Mouse (Mus musculus): Measurements from ENCODE around the gene Adgrl3. TPM values are rescaled to one million over a fixed set of nuclear protein-coding genes. Genes with fewer than 3 reads are reported as not detected.

Adgrl3 gene
- polyA plus RNA-seq, 1 experiment: 3.2 TPM

DNA sequence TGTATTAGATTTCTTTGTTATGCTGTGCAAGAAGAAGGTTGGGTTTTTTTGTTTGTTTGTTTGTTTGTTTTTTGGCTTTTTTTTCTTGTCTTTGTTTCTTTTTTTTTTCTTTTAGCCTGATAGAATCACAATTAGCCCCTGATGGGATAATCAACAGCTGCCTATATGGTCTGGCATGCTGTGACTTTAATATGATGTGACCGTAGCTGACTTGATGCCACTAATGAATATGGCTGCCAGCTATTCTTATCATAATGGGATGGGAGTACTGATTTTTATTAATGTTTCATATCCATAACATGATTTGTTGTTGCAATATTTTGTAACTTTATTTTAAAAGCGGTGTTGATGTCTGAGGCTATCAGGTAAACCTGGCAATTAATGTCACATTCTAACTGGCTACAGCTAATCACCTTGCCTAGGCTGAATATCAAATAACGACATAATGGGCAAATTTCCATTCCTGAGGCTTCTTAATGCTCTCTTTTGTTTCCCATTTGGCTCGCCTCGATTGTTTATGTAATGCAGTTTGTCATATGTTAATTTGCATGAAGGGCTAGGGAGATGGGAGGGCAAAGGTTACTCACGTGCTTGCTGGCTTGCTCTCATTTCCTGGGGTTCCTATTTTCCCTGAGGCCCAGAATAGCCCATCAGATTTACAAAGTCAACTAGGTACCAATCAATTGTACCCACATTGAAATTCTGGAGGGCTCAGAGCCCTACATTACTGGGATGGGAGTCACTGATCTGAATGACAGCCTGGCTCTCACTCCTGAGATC, 641.9 kb downstream of the Adgrl3 start:
- DNase-seq (ENCODE audit: low read depth): no peak

- no peak for DNase-seq (ENCODE audit: low read depth)
These were observed 651.1 kb downstream of the Adgrl3 start for GRCm38 (mm10) chr5:81671025-81671424.

GRCm38 (mm10) chr5:81674275-81674974, 654.5 kb downstream of the Adgrl3 start:
- DNase-seq (ENCODE audit: low read depth): no peak

DNA sequence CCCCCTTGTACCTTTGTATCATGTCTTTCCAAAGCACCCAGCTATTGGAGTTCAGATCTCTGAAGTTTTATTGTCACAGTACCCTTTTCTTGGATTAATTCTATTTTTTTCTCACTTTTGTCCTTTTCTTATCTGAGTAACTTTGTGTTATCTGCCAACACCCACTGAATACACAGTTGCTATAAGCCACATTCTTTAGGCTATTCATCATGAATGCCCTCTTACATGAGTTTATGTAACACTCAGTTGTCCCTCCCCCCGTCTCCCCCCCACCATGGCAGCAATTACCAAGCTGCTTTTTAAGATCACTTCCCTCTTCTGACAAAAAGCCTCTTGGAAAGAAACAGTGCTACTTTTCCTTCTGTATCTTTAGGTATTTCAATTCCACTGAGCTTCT, 655.0 kb downstream of the Adgrl3 start:
- no peak for DNase-seq (ENCODE audit: low read depth)

GRCm38 (mm10) chr5:81676896-81677295, 657.0 kb downstream of the Adgrl3 start:
- DNase-seq (ENCODE audit: low read depth): no peak

DNA sequence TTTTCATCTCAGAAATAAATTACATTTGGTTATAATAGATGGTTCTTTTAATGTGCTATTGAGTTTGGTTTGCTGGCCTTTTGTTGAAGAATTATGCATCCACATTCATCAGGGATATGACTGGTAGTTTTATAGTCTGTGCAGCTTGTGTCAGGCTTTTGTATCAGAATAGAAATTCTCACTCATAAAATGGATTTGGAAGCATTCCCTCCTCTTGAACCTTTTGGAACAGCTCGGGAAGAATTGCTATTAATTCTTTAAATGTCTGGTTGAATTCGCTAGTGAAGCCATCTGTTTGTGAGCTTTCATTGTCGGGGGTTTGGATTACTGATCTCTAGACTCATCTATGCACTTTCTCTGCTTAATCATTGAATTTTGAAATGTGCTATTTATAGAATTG, 666.3 kb downstream of the Adgrl3 start:
- DNase-seq (ENCODE audit: low read depth): no peak

GRCm38 (mm10) chr5:81686845-81687244, 666.9 kb downstream of the Adgrl3 start:
- DNase-seq (ENCODE audit: low read depth): no peak

- no peak for DNase-seq (ENCODE audit: low read depth)
These were observed 709.7 kb downstream of the Adgrl3 start for GRCm38 (mm10) chr5:81729620-81730019.

DNA sequence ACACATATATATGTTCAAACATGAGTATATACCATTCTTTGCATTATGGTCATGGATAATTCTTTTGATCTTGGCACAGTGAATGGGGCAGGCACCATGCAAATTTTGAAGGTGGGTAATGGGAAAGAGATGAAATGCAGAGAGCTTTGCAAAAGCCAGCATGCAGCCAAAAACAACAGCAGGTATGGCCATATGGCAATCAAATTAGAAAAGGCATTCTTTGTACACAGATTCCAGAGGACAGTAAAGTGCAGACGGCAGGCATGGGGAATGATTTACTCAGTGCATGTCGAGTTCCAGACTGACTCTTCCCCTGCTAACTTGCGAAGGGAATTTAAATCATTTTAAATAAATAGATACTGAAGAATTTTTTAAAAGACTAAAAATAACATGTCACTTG, 716.1 kb downstream of the Adgrl3 start:
- no peak for DNase-seq (ENCODE audit: low read depth)

- no peak for DNase-seq (ENCODE audit: low read depth)
These were observed 718.5 kb downstream of the Adgrl3 start for GRCm38 (mm10) chr5:81738286-81739032.

GRCm38 (mm10) chr5:81752426-81752825, 732.5 kb downstream of the Adgrl3 start:
- peak; percentile 70 for DNase-seq (ENCODE audit: low read depth)

- DNase-seq (ENCODE audit: low read depth): no peak
These were observed 735.8 kb downstream of the Adgrl3 start for GRCm38 (mm10) chr5:81755711-81756110.

- no peak for DNase-seq (ENCODE audit: low read depth)
These were observed 737.3 kb downstream of the Adgrl3 start for GRCm38 (mm10) chr5:81757093-81757725.

DNA sequence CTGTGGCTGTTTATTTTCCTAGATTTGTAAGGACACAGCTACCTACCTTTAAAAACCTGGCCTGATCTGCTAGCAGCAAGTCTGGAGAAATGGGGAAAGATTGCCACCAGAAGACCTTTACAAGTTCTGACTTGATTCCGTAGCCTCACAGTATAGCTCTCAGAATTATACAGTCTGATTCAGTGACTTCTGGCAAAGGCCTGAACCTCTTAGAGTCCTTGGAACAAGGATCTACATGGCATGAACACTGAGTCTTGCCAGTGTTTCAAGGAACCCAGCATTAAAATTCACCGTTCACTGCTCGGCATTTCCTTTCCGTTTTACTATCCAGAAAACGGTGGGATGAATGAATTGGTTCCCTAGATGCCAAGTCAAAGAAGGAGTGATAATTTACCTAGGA, 756.3 kb downstream of the Adgrl3 start:
- no peak for DNase-seq (ENCODE audit: low read depth)

DNA sequence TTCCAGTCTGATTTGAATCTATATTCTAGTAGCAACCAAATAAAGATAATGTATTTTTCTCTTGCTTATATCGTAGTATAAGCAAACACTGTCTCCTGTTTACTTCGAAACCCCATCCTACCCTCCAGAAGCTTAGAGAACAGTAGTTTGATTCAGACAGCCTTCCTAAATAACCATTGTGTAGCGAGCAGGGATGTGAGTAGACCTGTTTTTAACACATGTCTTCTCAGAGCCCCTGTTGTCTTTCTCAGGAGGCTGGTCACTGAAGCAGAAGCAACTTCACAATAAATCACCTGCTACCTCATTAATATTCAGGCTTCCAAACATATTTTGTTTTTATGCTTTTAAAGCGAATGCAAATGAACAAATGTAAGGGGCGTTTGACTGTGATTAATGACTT, 756.8 kb downstream of the Adgrl3 start:
- no peak for DNase-seq (ENCODE audit: low read depth)

GRCm38 (mm10) chr5:81784770-81785169, 764.8 kb downstream of the Adgrl3 start:
- no peak for DNase-seq (ENCODE audit: low read depth)

DNA sequence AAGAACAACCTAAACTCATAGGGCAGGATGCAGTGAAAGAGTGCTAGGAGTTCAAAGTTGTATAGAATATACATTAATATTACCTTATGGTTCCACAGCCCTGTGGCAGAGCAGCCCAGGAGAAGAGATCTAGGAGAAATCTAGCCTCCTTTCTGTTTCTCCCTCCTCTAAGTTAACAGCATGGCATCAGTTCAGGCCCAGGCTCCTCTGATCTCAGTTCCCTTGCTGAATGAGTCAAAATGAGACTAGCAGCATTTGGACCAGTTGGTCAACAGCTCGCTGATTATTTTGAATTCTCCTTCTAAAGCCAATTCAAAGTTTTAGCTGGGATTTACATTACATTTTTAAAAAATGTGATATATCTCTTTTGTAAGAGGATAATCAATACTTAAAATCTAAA, 770.8 kb downstream of the Adgrl3 start:
- no peak for DNase-seq (ENCODE audit: low read depth)

DNA sequence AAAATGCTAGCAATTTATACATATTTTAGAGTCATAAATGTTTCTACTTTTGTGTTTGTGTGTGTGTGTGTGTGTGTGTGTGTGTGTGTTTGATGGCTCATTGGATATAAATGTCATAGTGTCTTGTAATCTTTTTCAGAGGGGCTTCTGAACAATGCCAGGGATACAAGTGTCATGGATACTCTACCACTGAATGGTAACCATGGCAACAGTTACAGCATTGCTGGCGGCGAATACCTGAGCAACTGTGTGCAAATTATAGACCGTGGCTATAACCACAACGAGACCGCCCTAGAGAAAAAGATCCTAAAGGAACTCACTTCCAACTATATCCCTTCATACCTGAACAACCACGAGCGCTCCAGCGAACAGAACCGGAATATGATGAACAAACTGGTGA, 774.2 kb downstream of the Adgrl3 start:
- DNase-seq (ENCODE audit: low read depth): no peak

- DNase-seq (ENCODE audit: low read depth): no peak
These were observed 774.7 kb downstream of the Adgrl3 start for GRCm38 (mm10) chr5:81794601-81795000.

- DNase-seq (ENCODE audit: low read depth): no peak
These were observed 776.2 kb downstream of the Adgrl3 start for GRCm38 (mm10) chr5:81796128-81796527.

GRCm38 (mm10) chr5:81810966-81811365, 791.0 kb downstream of the Adgrl3 start:
- peak; percentile 1 for DNase-seq (ENCODE audit: low read depth)

- no peak for DNase-seq (ENCODE audit: low read depth)
These were observed 812.1 kb downstream of the Adgrl3 start for GRCm38 (mm10) chr5:81832076-81832475.

Data from gonadal fat pad, adult 2 months (tissue).